Mouse (Mus musculus): ENCODE measurements around the gene Gad2. TPM values are rescaled to one million over a fixed set of nuclear protein-coding genes. Genes with fewer than 3 reads are reported as not detected.

Gene Gad2
- polyA plus RNA-seq, 1 experiment from 2014 or later, result 0.04 TPM

GRCm38 (mm10) chr2:22741222-22741621 lies 119.2 kb downstream of the Gad2 start:
- H3K9me3 ChIP-seq, result no peaks in the 10 kb centered on the region
- H3K36me3 ChIP-seq, result no peaks in the 10 kb centered on the region
- H3K4me3 ChIP-seq (replicated peaks), result no peak overlapping the region
- H3K4me1 ChIP-seq (replicated peaks), result no peaks in the 10 kb centered on the region
- WGBS, result 60% methylated on average over 3 of the region's 3 CpGs
- H3K9ac ChIP-seq, result no peak overlapping the region
- no peaks in the 10 kb centered on the region for H3K27me3 ChIP-seq (replicated peaks)
- H3K27ac ChIP-seq, result no peak overlapping the region
- H3K4me2 ChIP-seq (replicated peaks), result no peak overlapping the region
- no peak for ATAC-seq

Other genes starting within 250 kb of the Gad2 start
- 1.9 TPM in 2 replicates for gene Apbb1ip, start 151.9 kb downstream of the Gad2 start, polyA plus RNA-seq (2015; fragmentation: Nextera tagmentation; extraction: Ambion mirVana)